Mouse (Mus musculus) forebrain, embryonic 12.5 days (tissue): ENCODE measurements around the gene Tdgf1. TPM values are rescaled to one million over a fixed set of nuclear protein-coding genes. Genes with fewer than 3 reads are reported as not detected.

Source experiments
- microRNA-seq: library from miRNA; unstranded; fragments of <30 nt; microRNA quantifications from one replicate; pipeline ENCODE4, GENCODE M21; 2017
- polyA plus RNA-seq: library from polyadenylated mRNA; unstranded; fragments of >200 nt; fragmentation: Nextera tagmentation; extraction: Ambion mirVana; gene quantifications from 2 replicates; pipeline ENCODE4 v1.2.1, GENCODE M21; 2016

Gene Tdgf1
- polyA plus RNA-seq, 1 experiment from 2014 or later = not detected

Small RNA genes lying within 50 kb of the gene (microRNA-seq; reads per million reads assigned to microRNA genes)
- not detected for gene Gm24269

Other genes with a start within 250 kb of the Tdgf1 start
- 1.3 and 1.5 TPM in 2 replicates for gene Myl3, start 204.3 kb downstream of the Tdgf1 start, polyA plus RNA-seq
- 16.1 and 18.6 TPM in 2 replicates for gene Pth1r, start 199.0 kb downstream of the Tdgf1 start, polyA plus RNA-seq
- gene Prss42, start 148.0 kb downstream of the Tdgf1 start, polyA plus RNA-seq = not detected in 2 replicates
- not detected in 2 replicates for gene Prss44, start 132.2 kb downstream of the Tdgf1 start, polyA plus RNA-seq
- gene Prss43, start 119.5 kb downstream of the Tdgf1 start, polyA plus RNA-seq = not detected in 2 replicates
- not detected in 2 replicates for gene Prss45, start 111.6 kb downstream of the Tdgf1 start, polyA plus RNA-seq
- gene Prss46, start 101.7 kb downstream of the Tdgf1 start, polyA plus RNA-seq = not detected in 2 replicates
- gene Prss50, start 88.2 kb downstream of the Tdgf1 start, polyA plus RNA-seq = 0.17 TPM in 1 of 2 replicates, not detected in the other
- gene Als2cl, start 66.3 kb downstream of the Tdgf1 start, polyA plus RNA-seq = 1.2 and 1.7 TPM in 2 replicates
- 0.42 and 0.43 TPM in 2 replicates for gene Tmie, start 66.0 kb downstream of the Tdgf1 start, polyA plus RNA-seq
- gene Fam240a, start 29.3 kb downstream of the Tdgf1 start, polyA plus RNA-seq = not detected in 2 replicates
- gene Lrrc2, start 5.4 kb upstream of the Tdgf1 start, polyA plus RNA-seq = not detected in 2 replicates
- not detected in 2 replicates for gene Rtp3, start 44.4 kb upstream of the Tdgf1 start, polyA plus RNA-seq
- 0.68 and 0.85 TPM in 2 replicates for gene Ltf, start 73.1 kb upstream of the Tdgf1 start, polyA plus RNA-seq
- gene Ccrl2, start 111.4 kb upstream of the Tdgf1 start, polyA plus RNA-seq = 0.69 and 0.91 TPM in 2 replicates
- 48.8 and 52.8 TPM in 2 replicates for gene Lrrfip2, start 171.4 kb upstream of the Tdgf1 start, polyA plus RNA-seq